Mouse (Mus musculus) thymus, postnatal 10 days (tissue): ENCODE data around the gene Man1c1.

ENCODE experiments used
- DNase-seq, 2 experiments: peaks; one replicate each; pipeline ENCODE4 v3.0.0; 2021; ENCODE audit warnings: low spot score in 2 of 2

Gene Man1c1

DNA sequence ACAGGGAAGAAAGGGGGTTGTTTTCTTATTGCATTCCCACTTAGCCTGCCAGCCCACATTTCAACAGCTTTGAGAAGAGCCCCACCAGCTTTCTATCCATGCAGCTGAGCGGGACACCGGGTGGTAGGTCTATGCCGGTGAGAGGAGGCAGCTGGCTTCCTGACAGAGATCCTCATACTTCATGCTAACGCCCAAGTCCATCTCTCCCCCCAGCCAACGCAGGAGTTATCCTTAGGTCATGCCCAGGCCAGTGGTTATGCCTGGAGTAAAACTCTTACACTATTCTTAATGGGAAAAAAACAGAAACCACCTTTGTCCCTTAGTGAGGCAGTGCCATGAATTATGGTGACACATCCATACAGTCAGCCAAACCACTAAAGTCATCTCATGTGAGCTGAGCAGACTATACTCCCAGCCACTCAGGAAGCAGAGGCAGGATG lies 66.0 kb downstream of the Man1c1 start:
- no peak for DNase-seq

DNA sequence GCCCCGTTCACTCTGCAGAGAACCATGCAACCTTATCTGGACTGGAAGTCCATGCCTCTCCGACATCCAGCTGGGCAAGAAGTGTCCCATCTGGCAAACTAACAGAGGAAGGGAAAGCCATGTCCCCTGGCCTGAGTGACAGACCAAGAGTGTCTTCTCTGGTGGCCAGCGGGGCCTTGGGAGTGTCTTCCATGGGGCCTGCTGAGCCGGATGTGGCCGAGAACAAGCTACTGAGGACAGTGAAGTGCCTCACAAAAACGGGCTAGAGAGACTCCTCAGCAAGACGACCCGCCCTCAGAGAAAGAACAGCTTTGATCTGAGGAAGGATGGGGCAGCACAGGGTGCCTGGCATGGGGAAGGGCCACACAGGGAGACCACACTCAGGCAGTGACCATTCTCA lies 67.7 kb downstream of the Man1c1 start:
- no peak for DNase-seq

DNA sequence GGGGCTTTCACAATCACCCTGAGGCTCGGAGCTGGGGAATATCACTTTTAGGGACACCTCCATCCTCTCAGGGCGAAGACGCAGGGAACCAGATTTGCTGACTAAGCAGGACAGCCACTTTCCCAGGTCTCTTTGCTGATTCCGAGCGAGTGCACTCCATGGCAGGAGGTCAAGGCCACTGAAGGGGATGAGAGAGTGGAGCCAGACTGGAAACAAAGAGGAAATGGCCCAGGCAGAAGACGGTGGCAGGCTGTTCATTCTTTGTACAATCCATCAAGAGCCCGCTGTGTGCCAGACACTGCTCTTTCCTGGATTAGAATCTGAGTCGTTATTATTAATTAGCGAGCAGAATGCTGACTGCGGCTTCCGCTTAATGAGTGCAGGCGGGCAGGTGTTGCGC lies 70.1 kb downstream of the Man1c1 start:
- DNase-seq = no peak

- no peak for DNase-seq
Measured at GRCm38 (mm10) chr4:134632131-134632711, 71.9 kb downstream of the Man1c1 start.

DNA sequence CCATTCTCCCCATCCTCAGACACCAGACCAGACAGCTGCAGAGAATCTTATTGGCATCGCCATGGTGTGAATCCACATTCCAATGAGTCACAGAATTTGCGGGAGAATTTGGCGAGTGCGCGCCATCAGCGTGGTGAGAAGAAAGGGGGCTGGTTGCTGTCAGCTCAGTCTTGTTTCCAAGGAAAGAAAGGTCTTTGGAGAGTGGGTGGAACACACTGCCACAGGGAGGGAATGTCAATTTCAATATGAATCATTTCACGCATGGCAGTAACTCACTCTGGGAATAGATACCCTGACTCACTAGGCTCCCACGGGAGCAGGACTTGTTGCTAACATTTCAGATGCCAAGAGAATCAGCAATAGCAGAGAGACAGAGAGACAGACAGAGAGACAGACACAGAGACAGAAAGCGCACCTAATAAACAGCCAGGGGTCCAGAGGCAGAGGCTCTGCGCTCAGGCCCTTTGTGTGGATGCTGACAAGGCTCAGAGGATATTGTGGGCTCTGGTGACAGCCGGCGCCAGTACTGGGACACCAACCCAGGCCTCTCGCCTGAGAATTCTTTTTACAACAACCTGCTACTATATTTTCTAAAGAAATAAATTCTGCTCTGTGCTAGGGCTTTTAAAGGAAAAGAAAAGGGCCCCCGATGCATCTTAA lies 72.5 kb downstream of the Man1c1 start:
- DNase-seq = no peak

DNA sequence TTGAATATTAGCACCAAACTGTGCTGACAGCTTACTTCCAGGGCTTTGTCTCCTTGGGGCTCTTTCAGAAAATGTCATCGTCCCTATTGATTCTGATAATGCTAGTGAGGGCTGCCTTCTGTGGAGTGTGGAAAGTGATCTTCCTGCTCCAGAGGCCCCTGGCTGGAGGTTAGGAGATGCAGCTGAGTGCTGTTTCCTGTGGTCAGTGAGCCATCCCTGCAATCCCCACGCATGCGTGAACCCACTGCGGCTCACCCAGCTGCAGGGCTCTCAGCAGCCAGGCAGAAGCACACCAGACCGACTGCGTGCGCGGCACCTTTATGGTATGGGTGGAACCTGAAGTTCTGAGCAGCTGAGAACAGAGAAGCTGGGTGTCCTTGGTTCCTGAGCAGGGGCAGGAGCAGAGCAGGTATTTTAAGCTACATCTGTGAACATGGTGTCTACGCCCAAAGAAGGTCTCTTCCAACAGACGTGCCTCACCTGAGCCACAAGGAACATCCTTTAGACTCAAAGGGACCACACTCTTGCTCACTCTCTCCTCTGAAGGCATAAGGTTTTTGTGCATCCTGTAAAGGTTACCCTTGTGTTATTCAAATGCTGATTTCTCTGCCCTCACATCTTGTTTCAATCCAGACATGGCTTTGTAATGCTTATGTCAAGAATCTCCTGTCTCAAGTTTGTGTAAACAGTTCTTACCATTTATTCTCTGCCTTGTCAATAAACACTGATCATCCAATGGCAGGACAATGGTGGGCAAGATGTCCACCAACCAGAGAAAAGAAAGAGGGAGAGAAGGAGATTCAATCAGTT lies 75.3 kb downstream of the Man1c1 start:
- DNase-seq = no peak

GRCm38 (mm10) chr4:134628058-134628457 lies 76.0 kb downstream of the Man1c1 start:
- DNase-seq = no peak

GRCm38 (mm10) chr4:134626883-134627282 lies 77.2 kb downstream of the Man1c1 start:
- DNase-seq = no peak

DNA sequence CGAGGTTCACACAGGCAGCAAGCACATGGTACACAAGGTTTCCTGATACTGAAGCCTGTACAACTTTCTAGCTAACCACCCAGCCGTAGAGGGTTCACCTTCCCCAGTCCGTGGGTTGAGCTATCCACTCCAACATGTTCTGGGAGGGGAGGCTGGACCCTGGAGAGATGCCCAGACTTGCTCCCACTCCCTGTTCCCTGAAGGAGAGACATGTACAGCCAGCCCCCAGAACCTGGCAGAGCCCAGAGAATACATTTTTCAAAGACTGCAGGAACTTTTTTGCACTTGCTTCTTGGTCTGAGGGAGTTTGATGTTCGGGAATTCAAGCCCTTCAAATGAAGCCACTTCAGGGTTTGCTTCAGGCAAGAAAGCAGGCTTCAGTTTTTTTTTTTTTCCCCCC lies 77.7 kb downstream of the Man1c1 start:
- DNase-seq = no peak

DNA sequence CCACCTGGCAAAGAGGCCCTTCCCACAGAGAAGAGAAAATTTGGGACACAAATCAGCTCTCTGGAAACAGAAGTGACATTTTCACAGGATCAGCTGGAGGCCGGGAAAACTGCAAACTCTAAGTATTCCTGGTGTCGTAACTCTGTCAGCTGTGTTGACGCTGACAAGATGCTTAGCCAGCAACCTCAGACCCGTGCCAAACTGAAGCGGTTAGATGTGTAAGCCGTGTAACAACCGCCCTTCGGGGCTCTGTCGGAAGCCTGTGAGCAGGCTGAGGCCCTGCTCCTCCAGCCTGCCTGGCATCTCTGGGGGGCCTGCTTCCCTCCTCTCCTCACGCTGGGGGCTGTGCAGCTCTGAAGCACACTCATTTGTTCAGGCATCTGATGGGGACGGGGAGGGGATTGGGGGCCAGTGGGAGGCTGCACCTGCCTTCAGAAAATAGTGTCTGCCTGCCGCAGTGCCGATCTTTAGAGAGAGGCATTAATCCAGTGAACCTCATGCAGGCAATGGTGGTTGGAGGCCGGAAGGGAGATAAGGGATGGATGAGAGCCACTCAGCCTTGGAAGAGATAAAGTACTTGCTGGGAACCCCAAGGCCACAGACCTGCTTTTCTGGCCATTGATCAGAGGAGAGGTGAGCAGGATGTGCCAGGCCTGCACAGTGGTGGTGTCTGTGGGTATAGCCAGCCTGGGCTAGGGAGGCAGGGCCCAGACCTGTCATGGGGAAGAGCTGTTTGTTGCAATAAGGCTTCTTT lies 79.8 kb downstream of the Man1c1 start:
- DNase-seq = no peak

DNA sequence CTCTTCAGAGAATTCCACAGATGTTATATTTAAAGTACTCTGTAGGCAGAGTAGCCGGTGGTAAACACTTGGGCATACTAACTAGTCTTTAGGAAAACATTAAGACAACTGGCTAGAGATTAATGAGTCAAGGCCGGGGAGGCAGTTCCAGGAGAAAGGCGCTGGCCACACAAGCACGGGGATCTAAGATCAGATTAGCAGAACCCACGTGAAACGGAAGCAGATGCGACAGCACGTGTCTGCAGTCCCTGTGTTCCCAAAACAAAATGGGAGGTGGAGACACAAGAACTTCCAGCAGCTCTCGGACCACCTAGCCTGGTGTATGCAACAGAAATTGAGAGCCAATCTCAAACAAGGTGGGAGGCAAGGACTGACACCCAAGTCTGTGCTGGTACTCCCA lies 82.4 kb downstream of the Man1c1 start:
- no peak for DNase-seq

DNA sequence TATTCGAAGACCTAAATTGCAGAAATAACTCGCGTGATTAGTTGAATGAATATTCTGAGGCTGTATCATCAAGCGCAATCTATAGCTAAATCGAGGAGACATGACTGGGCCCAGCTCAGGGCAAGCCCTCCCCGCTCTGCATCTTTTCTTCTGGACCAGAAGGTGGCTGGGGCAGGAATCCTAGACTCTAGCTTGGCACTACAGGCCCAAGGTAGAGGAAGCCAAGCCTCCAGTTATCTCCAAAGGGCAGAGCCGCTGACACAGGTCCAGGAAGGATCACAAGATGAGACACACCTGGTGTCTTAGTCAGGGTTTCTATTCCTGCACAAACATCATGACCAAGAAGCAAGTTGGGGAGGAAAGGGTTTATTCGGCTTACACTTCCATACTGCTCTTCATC lies 83.8 kb downstream of the Man1c1 start:
- no peak for DNase-seq

GRCm38 (mm10) chr4:134619489-134619870 lies 84.6 kb downstream of the Man1c1 start:
- no peak for DNase-seq

- DNase-seq = no peak
Measured at GRCm38 (mm10) chr4:134618810-134619488, 85.1 kb downstream of the Man1c1 start.

GRCm38 (mm10) chr4:134617779-134618178 lies 86.3 kb downstream of the Man1c1 start:
- DNase-seq = no peak

- DNase-seq = no peak
Measured at GRCm38 (mm10) chr4:134615929-134616625, 88.0 kb downstream of the Man1c1 start.

- no peak for DNase-seq
Measured at GRCm38 (mm10) chr4:134612070-134612667, 91.9 kb downstream of the Man1c1 start.

DNA sequence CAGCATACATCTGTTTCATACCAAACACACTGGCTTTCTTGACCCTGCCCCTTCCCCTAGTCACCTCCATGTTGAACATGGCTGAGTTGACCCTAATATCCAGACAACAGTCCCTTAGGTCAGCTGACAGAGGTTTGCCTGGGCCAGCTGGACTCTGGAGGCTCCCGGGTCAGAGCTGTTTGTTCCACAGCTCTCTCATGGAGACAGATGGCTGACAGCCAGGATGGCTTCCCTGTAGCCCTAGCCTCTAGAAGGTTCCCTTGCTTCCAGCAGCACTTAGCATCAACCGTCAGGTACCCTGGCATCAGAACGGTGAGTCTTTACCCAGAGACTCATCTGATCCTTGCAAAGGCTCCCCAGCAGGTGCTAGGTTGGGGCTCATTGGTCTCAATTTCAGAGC lies 93.5 kb downstream of the Man1c1 start:
- DNase-seq = no peak

GRCm38 (mm10) chr4:134607679-134608078 lies 96.4 kb downstream of the Man1c1 start:
- no peak for DNase-seq

DNA sequence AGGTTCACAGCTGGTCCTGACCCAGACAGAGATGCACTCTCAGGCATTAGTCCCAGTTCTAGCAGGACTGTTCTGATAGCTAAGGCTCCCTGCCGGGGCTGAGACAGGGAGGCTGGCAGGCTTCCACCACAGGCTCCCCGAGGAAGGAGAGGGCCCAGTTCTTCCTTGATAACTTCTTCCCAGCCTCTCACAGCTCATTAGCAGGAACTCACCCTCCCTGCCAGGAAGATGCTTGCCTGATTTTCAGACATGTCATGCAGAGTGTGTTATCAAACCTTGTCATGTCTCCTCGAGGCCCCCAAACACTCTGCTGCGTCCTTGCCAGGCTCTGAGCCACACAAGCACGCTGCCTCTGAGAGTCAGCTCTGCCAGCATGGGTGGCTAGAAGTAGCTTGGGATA lies 98.0 kb downstream of the Man1c1 start:
- DNase-seq = no peak

- no peak for DNase-seq
Measured at GRCm38 (mm10) chr4:134604472-134604871, 99.6 kb downstream of the Man1c1 start.
